Mouse (Mus musculus) liver, embryonic 14.5 days (tissue): ENCODE results near the gene Gm43518. TPM values are rescaled to one million over a fixed set of nuclear protein-coding genes. Genes with fewer than 3 reads are reported as not detected.

Experiments
- ATAC-seq: fragments of 200-750 bp; cut with Nextera tagmentation; 2 replicates; pipeline ENCODE4 v1.8.0; 2017; ENCODE audit warnings: moderate number of reproducible peaks, mild to moderate bottlenecking, moderate library complexity; ENCODE audit not compliant: insufficient read depth
- DNase-seq, 3 experiments: peaks; one replicate each; pipeline ENCODE4 v3.0.0-alpha.2; 2012 to 2013; ENCODE audit warnings: low read depth in 3 of 3, low spot score in 3 of 3
- H3K27ac ChIP-seq: fragments of 300-500 bp; sonication (generic); 2 replicates; pipeline ENCODE4 v1.5.1; 2014; ENCODE audit warnings: moderate library complexity, mild to moderate bottlenecking, control low read depth, inconsistent platforms
- H3K27me3 ChIP-seq: fragments of 300-500 bp; sonication (generic); 2 replicates; pipeline ENCODE4 v1.6.1; 2014; ENCODE audit warnings: mild to moderate bottlenecking, low read length, moderate library complexity; ENCODE audit not compliant: control insufficient read depth, insufficient read depth
- H3K36me3 ChIP-seq: fragments of 300-500 bp; sonication (generic); replicated peaks from 2 replicates; pipeline ENCODE4 v1.6.1; 2014; ENCODE audit warnings: low read depth; ENCODE audit not compliant: control insufficient read depth, insufficient read depth
- H3K4me1 ChIP-seq, 2 experiments: fragments of 200-500 bp in 1 of 2; fragments of 300-500 bp in 1 of 2; sonication (generic) in 1 of 2; replicated peaks; 2 replicates each; pipeline ENCODE4 v1.6.1; 2012 to 2014; ENCODE audit warnings: antibody characterized with exemption in 1 of 2, inconsistent platforms in 1 of 2, low read length in 1 of 2; ENCODE audit not compliant: control insufficient read depth in 2 of 2, insufficient read depth in 2 of 2
- H3K4me2 ChIP-seq: fragments of 300-500 bp; sonication (generic); 2 replicates; pipeline ENCODE4 v1.6.1; 2014; ENCODE audit warnings: low read depth, mild to moderate bottlenecking, control low read depth, moderate library complexity
- H3K4me3 ChIP-seq, 2 experiments: fragments of 200-500 bp in 1 of 2; fragments of 300-500 bp in 1 of 2; sonication (generic) in 1 of 2; 2 replicates each; pipeline ENCODE4 v1.5.1; 2012 to 2014; ENCODE audit warnings: low read depth in 2 of 2, low read length in 2 of 2, mild to moderate bottlenecking in 2 of 2, control low read depth in 1 of 2, inconsistent platforms in 1 of 2, moderate library complexity in 1 of 2; ENCODE audit not compliant: insufficient read depth in 1 of 2
- H3K9ac ChIP-seq: fragments of 300-500 bp; sonication (generic); replicated peaks from 2 replicates; pipeline ENCODE4 v1.6.1; 2014; ENCODE audit warnings: mild to moderate bottlenecking, control low read depth, moderate library complexity
- H3K9me3 ChIP-seq: fragments of 300-500 bp; sonication (generic); 2 replicates; pipeline ENCODE4 v1.6.1; 2016; ENCODE audit warnings: low read length, mixed read lengths; ENCODE audit not compliant: control insufficient read depth
- CTCF ChIP-seq: IDR thresholded peaks from 2 replicates; pipeline ENCODE4 v1.5.1; 2016; ENCODE audit warnings: antibody characterized with exemption, low read depth, control low read depth
- EP300 ChIP-seq: IDR thresholded peaks from 2 replicates; pipeline ENCODE4 v1.6.1; 2016; ENCODE audit warnings: antibody characterized with exemption, low read depth
- WGBS: fragments of 180-500 bp; shearing (Covaris S2); extraction: QIAGEN DNeasy Blood & Tissue Kit; methylation state at CpG from one replicate; pipeline ENCODE4 v1.1.7; 2014; ENCODE audit not compliant: insufficient replicate concordance; 5-methylcytosine and 5-hydroxymethylcytosine counted together
- polyA plus RNA-seq, 2 experiments: library from polyadenylated mRNA; depleted of rRNA in 1 of 2; stranded (reverse) in 1 of 2; unstranded in 1 of 2; fragments of >200 nt; fragmentation: Nextera tagmentation in 1 of 2; extraction: Ambion mirVana in 1 of 2; gene quantifications; 2 replicates each; pipeline versions ENCODE4 v1.2.1 to v1.2.3; 2012 to 2014

The Gm43518 gene
- polyA plus RNA-seq, 2 experiments: 0.60 to 0.63 TPM

DNA sequence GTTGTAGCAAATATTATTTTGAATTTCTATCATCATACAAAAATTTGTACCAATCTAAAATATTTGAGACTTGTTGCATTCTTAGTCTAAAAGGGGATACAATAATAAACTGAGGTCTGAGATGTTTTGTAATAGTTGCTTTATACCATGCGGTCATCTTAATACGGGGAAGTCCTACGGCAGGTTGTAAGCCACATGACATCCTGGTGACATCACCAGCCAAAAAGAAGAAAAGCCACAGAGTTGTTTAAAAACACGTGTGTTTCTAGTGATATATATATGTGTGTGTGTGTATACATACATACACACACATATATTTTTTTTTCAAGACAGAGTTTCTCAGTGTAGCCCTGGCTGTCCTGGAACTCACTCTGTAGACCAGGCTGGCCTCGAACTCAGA, 33.7 kb upstream of the Gm43518 start:
- Histone ChIP-seq H3K9ac (no peak overlapping the region), H3K4me3 (no peak overlapping the region), H3K36me3 (no peaks in the 10 kb centered on the region), H3K27me3 (no peaks in the 10 kb centered on the region), H3K4me2 (no peak overlapping the region), H3K9me3 (no peaks in the 10 kb centered on the region), H3K27ac (no peak overlapping the region), H3K4me1 (peaks cover 0 to 2% of the 10 kb centered on the region in 2 experiments; a peak in 1 of 4 replicates)
- 55% methylated on average over 5 of the region's 5 CpGs for WGBS
- no peak for DNase-seq
- no peak for ATAC-seq
- no peak for TF ChIP-seq EP300
- TF ChIP-seq CTCF: no peak

DNA sequence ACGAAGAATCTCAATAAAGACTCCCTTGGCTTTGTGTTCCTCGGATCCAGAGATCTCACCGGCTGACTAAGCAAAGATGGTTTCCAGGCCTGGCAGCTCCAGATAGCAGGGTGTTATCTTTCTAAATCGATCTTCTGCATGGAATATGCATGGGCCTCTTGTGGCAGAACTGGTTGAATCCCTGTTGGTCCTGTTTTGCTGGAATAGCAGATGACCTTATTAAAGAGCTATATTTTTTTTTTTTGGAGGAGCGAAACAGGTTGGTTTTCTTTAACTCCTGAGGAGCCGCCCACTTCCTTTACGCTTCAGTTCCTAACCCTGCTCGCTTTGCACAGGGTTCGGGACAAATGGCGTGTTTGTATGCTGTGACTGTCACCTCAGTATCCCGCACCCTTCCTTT, 30.8 kb upstream of the Gm43518 start:
- DNase-seq (no peak), ATAC-seq (no peak)
- H3K4me3 ChIP-seq: no peak overlapping the region
- H3K4me1 ChIP-seq: peaks cover 0 to 2% of the 10 kb centered on the region in 2 experiments; a peak in 1 of 4 replicates
- no peaks in the 10 kb centered on the region for H3K27me3 ChIP-seq
- no peak overlapping the region for H3K27ac ChIP-seq
- TF ChIP-seq CTCF (no peak), EP300 (no peak)
- 61% methylated on average over 11 of the region's 11 CpGs for WGBS
- H3K4me2 ChIP-seq: no peak overlapping the region
- H3K9ac ChIP-seq: no peak overlapping the region
- no peaks in the 10 kb centered on the region for H3K36me3 ChIP-seq
- H3K9me3 ChIP-seq: no peaks in the 10 kb centered on the region

DNA sequence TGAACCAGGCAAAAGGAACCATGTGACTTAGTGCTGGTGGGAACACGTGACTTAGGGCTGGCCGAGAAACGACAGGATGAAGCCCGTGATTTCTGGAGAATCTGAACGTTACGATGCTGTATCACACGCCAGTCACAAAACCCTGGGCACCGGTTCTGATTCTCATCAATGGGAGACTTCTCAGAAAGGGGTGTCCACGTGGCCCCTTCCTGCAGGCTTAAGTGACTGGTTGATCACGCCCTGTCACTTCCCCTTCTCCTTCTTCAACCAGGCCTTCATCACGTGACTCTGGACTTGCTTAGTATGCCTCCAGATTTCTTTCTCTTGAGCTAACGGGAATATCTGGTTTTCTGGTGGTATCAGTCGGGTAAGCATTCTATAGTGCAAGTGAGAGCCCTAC, 29.9 kb upstream of the Gm43518 start:
- no peak for ATAC-seq
- Histone ChIP-seq H3K4me3 (no peak overlapping the region), H3K36me3 (no peaks in the 10 kb centered on the region), H3K9ac (no peak overlapping the region), H3K9me3 (no peaks in the 10 kb centered on the region), H3K4me1 (no peaks in the 10 kb centered on the region), H3K4me2 (no peak overlapping the region), H3K27ac (no peak overlapping the region), H3K27me3 (no peaks in the 10 kb centered on the region)
- TF ChIP-seq CTCF: no peak
- TF ChIP-seq EP300: no peak
- no peak for DNase-seq
- 40% methylated on average over 13 of the region's 13 CpGs for WGBS

DNA sequence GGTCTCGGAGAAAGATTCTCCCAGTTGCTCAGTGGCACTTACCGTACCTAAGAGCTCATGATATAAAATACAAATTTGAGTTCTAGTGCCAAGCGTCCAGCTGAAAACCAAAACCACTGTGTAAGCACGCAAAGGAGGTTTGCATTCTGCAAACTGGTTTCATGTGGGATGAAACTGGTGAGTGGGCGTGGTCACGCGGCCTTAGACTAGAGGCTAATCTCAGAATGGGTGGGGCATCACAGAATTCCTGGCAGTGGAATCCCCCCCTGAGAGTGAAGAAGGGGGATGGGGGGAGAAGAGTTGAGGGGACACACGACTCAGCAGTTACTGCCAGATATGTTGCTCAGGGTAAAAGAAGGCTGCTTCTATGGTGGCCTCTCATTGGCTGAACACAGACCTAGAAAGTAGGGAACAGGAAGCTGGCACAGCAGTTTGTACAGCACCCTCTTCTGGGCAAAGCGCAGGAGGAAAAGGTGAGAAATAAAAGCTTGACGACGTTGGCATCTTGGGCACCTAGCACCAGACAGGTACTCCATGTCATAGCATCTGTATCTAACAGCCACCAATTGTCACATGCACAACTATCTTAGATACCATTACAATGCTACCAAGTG, 23.1 kb upstream of the Gm43518 start:
- TF ChIP-seq CTCF: no peak
- TF ChIP-seq EP300: no peak
- H3K36me3 ChIP-seq: peaks cover 8% of the 10 kb centered on the region
- H3K27ac ChIP-seq: no peak overlapping the region
- H3K4me2 ChIP-seq: no peak overlapping the region
- no peak for DNase-seq
- ATAC-seq: no peak
- WGBS: 58% methylated on average over 11 of the region's 11 CpGs
- no peaks in the 10 kb centered on the region for H3K9me3 ChIP-seq
- H3K27me3 ChIP-seq: no peaks in the 10 kb centered on the region
- no peak overlapping the region for H3K9ac ChIP-seq
- H3K4me3 ChIP-seq: no peak overlapping the region
- peaks cover 3 to 16% of the 10 kb centered on the region in 2 experiments; a peak in 3 of 4 replicates for H3K4me1 ChIP-seq

DNA sequence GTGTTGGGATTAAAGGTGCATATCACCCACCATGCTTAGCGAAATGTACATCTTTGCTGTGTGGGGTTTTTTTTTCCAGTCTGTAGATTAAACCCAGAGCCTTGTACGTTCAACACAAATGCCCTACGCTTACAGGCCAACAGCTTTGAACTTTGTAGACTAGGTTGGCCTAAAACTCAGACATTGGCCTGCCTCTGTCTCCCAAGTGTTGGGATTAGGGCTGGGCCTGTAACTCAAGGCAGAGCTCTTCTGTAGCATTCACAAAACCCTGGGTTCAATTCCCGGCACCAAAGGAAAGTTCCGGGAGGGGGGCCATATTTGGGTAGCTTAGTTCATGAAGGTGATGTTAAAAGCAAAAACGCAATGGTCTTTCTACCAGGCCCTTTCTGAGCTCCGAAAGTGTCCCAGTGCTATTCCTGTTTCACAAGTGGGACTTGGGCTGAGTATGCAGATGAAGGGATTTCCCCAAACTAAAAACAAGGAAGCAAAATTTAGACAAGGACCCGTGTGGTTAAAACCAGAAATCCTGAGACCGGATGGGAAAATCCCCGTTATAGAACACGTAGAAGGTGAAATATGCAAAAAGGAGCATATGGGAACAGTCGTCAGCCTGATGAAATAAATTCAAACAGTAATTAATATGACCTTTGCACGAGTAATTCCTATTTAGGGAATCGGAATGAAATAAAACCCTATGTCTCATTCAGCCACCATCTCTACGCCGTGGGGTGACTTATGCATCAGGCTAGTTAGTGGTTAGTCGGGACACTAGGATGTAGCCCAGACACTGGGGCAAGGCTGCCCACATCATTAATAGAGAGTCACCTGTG, 20.9 kb upstream of the Gm43518 start:
- WGBS: 58% methylated on average over 17 of the region's 17 CpGs
- H3K9me3 ChIP-seq: no peaks in the 10 kb centered on the region
- H3K4me3 ChIP-seq: peak overlapping the region; percentile 34 to 80; a peak in 2 of 4 replicates
- no peak overlapping the region; the same call in 1 of the 2 replicates for H3K9ac ChIP-seq
- H3K27ac ChIP-seq: no peak overlapping the region
- H3K27me3 ChIP-seq: no peaks in the 10 kb centered on the region
- H3K36me3 ChIP-seq: peaks cover 16% of the 10 kb centered on the region
- ATAC-seq (no peak), DNase-seq (no peak)
- peak overlapping the region; percentile 65 for H3K4me2 ChIP-seq
- H3K4me1 ChIP-seq: peaks cover 3 to 16% of the 10 kb centered on the region in 2 experiments; a peak in 3 of 4 replicates
- TF ChIP-seq EP300 (no peak), CTCF (no peak)
